25 mouse cellular contexts compared by ENCODE assay signal in genomic region chr19:42820109-42820508, GRCm38 (mm10).
"Had no signal": no experiment of that assay in that cellular context is flagged by ENCODE, and none has a peak within 500 bp of the region (broad histone marks: within the 10 kb centered on the region; RNA-seq: fewer than 3 reads in every experiment).

No protein-coding gene starts in this region.

- DNase-seq: forebrain, postnatal 0 days; gastrocnemius, adult 2 months; gastrocnemius, postnatal 10 days; gastrocnemius, postnatal 25 days; heart, adult 18-20 months; heart, postnatal 10 days; heart, postnatal 36 days; kidney, adult 11 months; kidney, adult 2 months; kidney, adult 9 months; kidney, postnatal 14 days; kidney, postnatal 36 days; layer of hippocampus, adult 9-11 months; layer of hippocampus, postnatal 36 days; left cerebral cortex, postnatal 4 days had no signal

- ATAC-seq: forebrain, postnatal 0 days; hindbrain, postnatal 0 days; intestine, embryonic 16.5 days had no signal

- H3K4me1 ChIP-seq: heart, embryonic 10.5 days; heart, embryonic 12.5 days; hindbrain, embryonic 13.5 days; hindbrain, embryonic 15.5 days; limb, embryonic 13.5 days; limb, embryonic 15.5 days had no signal

- H3K36me3 ChIP-seq: heart, embryonic 10.5 days; heart, embryonic 12.5 days; hindbrain, embryonic 13.5 days; hindbrain, embryonic 15.5 days; kidney, embryonic 15.5 days; limb, embryonic 13.5 days; limb, embryonic 15.5 days had no signal

- H3K9me3 ChIP-seq: heart, embryonic 10.5 days; heart, embryonic 12.5 days; hindbrain, embryonic 13.5 days; hindbrain, embryonic 15.5 days; kidney, embryonic 15.5 days; limb, embryonic 13.5 days; limb, embryonic 15.5 days had no signal

- H3K27ac ChIP-seq: gastrocnemius, adult 2 months; heart, embryonic 10.5 days; hindbrain, embryonic 13.5 days; hindbrain, embryonic 15.5 days; hindbrain, postnatal 0 days; kidney, embryonic 15.5 days; kidney, postnatal 0 days; limb, embryonic 13.5 days; limb, embryonic 15.5 days had no signal

- H3K27me3 ChIP-seq: heart, embryonic 12.5 days; hindbrain, embryonic 13.5 days; hindbrain, embryonic 15.5 days; kidney, embryonic 15.5 days; limb, embryonic 13.5 days; limb, embryonic 15.5 days had no signal

- H3K4me2 ChIP-seq: heart, embryonic 12.5 days; hindbrain, embryonic 13.5 days; hindbrain, embryonic 15.5 days; kidney, embryonic 15.5 days; limb, embryonic 13.5 days; limb, embryonic 15.5 days had no signal

- H3K4me3 ChIP-seq: gastrocnemius, adult 2 months; heart, embryonic 10.5 days; heart, embryonic 12.5 days; hindbrain, embryonic 13.5 days; hindbrain, embryonic 15.5 days; kidney, embryonic 15.5 days; limb, embryonic 13.5 days; limb, embryonic 15.5 days had no signal

- H3K9ac ChIP-seq: forebrain, postnatal 0 days; heart, embryonic 12.5 days; hindbrain, embryonic 13.5 days; hindbrain, embryonic 15.5 days; kidney, embryonic 15.5 days; limb, embryonic 13.5 days; limb, embryonic 15.5 days had no signal
